Mouse (Mus musculus) fat pad, adult 2 months (tissue): ENCODE measurements around the gene Ckm.

ENCODE experiments used
- DNase-seq: peaks from one replicate; pipeline ENCODE4 v3.0.0-alpha.2; 2011; ENCODE audit warnings: low read depth, low spot score; ENCODE audit errors: extremely low read depth

The Ckm gene

GRCm38 (mm10) chr7:19404476-19404875 lies at the start of gene Ckm:
Gene Ckm, plus strand, starts transcription at chr7:19404776.
- no peak for DNase-seq

DNA sequence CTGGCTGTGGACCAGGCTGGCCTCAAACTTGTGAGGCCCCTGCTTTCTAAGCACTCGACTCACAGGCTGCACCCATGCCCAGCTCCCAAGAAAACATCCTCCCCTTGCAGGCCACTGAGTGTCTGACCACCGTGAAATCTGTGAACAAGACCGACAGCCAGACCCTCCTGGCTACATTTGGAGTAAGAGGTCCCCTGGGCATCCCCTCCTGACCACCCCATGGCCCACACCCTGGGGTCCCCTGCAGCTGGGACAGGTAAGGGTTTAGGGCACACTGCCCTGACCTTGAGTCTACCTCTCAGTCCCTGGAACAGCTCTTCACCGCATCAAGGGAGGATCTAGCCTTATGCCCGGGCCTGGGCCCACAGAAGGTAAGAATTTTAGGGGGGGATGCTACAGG lies 49.6 kb upstream of the Ckm start:
- DNase-seq, result no peak

- no peak for DNase-seq
Measured at GRCm38 (mm10) chr7:19356311-19356710, 48.3 kb upstream of the Ckm start.

DNA sequence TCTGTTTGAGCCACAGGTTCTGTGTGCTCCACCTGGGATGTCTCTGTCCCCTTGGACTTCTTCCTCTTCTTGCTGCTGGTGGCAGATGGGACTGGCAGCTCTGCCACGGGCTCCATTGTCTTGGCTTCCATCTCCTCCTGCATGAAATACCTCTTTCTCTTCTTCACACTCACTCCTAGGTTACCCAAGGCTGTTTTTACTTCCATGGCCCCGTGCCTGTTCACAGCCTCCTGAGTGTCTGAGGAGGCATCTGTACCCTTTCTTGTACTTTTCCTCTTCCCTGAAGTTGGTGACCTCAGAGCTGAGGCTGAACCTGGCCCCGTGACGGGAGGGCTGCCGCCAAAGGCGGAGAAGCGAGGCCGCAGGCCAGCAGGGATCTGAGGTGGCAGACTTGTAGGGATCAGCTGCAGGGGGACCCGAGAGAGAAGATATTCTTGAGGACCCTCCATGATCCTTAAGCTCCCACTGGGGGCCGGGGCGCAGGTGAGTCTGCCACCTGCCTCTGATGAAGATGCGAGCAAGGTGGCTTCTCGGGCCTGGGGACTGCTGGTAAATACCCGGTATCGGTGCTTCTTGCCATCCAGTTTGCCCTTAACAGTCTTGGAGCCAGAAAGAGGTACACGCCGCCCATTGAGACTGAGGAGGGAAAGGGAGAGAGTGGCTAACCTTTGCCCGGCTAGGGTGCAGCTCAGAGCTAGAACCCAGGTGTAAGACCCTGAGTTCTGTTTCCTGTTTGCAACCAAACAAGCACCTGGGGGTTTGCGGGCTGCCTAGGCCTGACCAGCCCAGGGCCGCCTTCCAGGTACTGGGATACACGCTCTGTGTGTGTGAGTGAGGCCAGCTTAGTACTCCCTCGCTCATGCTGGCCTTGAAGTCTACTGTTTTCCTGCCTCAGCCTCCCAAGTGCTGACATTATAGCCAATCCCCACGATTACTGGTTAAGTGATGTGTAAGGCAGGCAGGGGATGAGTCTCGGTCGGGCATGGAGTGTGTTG lies 46.9 kb upstream of the Ckm start:
- no peak for DNase-seq

- no peak for DNase-seq
Measured at GRCm38 (mm10) chr7:19358634-19359033, 45.9 kb upstream of the Ckm start.

GRCm38 (mm10) chr7:19359299-19359891 lies 45.2 kb upstream of the Ckm start, which contains the start of the genes Cd3eap and Ppp1r13l:
Gene Cd3eap, minus strand, starts transcription at chr7:19359483.
Gene Ppp1r13l, plus strand, starts transcription at chr7:19359749.
- no peak for DNase-seq

- DNase-seq, result no peak
Measured at GRCm38 (mm10) chr7:19359892-19360641, 44.5 kb upstream of the Ckm start.

DNA sequence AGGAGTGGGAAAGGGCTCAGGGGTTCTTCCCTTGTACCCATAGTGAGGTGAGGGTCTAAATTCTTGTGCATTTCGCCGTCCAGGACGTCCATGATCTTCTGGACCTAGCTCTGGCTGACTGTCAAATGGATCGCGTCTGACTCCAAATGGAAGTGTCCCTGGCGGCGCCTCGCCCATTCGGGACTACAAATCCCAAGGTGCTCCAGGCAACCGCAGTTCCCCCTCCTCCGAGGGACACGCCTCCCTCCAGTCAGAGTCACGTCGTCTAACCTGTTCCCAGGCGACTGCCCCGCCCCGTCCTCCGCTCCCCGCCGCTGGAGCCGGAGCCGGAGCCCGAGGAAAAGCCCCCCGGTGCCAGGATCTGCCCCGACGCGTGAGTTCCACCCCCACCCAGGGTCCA lies 43.6 kb upstream of the Ckm start:
- no peak for DNase-seq

- DNase-seq, result no peak
Measured at GRCm38 (mm10) chr7:19361720-19362119, 42.9 kb upstream of the Ckm start.

GRCm38 (mm10) chr7:19362276-19362675 lies 42.3 kb upstream of the Ckm start:
- no peak for DNase-seq

GRCm38 (mm10) chr7:19363881-19364280 lies 40.7 kb upstream of the Ckm start:
- DNase-seq, result no peak

DNA sequence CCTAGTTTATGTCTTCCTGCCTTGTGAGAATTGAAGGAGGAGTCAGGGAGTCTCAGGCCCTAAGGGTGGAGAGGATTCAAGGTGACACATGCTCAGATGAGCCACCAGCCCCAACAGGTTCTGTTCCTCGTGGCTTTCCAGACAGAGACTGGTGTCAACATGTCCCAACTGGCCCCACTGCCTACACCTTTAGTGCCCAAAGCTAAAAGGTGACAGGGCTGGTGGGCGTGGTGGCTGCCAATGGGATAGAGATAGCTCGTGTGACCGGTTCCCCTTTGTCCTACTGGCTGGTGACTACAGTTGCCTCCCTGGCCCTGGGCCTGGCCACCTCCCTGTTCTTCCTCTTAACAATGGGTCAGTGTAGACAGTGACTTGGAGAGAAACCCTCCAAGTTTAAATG lies 39.2 kb upstream of the Ckm start:
- DNase-seq, result peak; percentile 98

DNA sequence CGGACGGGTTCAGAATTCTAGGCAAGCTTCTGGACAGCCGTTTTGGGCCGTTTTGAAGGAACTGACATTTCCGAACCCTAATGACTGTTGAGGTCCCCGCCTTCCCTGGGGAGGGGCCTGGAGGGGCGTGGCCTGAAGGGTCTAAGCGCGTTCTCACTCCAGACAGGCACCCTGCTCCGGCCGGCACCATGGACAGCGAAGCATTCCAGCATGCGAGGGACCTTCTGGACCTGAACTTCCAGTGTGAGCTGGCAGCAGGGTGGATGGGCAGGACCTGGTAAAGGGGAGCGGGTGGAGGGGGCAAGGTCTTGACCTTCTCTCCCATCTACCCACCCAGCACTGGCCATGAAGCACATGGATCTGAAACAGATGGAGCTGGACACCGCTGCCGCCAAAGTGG lies 36.2 kb upstream of the Ckm start:
- no peak for DNase-seq

DNA sequence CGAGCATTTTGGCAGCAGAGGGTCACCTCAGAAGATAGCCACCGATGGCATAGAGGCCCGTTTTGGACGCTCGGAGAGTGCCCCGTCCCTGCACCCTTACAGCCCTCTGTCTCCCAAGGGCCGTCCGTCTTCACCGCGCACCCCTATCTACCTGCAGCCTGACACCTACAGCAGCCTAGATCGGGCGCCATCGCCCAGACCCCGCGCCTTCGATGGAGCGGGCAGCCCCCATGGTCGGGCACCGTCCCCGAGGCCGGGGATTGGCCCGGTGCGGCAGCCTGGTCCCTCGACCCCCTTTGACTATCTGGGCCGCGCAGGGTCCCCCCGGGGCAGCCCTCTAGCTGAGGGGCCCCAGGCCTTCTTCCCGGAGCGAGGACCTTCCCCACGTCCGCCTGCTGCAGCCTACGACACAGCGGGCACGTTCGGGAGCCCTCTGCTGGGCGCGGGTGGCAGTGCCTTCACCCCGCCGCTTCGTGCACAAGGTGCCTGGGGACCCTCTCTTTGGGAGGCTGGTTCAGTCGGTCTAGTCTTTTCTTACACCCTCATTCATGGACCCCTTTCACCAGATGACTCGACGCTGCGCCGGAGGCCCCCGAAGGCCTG lies 34.7 kb upstream of the Ckm start:
- no peak for DNase-seq

GRCm38 (mm10) chr7:19373367-19373766 lies 31.2 kb upstream of the Ckm start:
- no peak for DNase-seq

DNA sequence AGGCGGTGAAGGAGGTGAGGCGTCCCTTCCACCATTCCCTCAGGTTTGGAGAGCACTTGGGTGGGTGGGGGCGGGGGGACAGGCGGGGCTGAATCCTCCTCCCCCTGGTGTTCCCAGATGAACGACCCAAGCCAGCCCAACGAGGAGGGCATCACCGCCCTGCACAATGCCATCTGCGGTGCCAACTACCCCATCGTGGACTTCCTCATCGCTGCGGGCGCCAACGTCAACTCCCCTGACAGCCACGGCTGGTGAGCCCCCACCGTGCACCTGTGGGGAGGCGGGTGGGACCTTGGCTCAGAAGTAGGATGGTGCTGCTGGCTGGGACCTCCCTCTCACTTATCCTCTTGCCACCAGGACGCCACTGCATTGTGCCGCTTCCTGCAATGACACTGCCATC lies 29.2 kb upstream of the Ckm start:
- no peak for DNase-seq

DNA sequence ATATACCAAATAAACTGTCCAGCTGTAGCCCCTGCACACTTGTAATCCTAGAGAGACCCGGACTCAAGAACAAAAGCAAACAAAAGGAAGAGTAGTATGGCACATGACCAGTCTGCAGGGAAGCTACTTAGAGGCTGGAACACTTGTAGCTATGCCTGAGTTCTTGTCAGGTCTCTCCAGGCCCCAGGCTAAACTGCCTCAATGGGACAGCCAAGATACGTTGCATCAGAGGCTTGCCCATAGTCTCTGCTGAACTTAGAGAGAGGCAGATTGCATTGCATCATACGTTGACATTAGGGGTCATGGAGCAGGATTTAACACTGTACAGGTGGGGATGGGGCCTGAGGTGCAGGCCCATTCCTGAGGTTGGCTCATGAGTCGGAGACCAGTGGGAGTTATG lies 28.6 kb upstream of the Ckm start:
- no peak for DNase-seq

DNA sequence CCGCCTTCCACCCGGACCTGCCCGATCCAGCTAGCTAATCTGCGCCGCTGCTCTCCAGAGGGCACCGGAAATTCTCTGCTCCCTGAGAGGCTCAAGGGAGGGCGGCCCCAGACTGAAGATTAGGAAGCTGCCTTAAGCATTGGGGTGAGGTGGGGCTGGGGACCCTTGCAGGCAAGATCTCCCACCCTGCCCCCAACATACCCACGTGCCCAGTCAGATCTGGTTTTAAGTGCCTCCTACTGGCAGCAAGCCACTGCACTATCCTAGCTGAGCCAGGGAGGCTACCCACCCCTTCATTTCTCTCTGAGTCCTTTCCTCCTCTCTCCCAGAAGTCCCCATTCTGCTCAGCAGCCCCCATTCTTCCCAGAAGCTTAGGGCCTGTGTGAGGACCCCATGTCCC lies 26.5 kb upstream of the Ckm start:
- no peak for DNase-seq

GRCm38 (mm10) chr7:19381377-19382165 lies 23.0 kb upstream of the Ckm start, which contains the start of gene Ercc2:
Gene Ercc2, plus strand, starts transcription at chr7:19382010.
- peak; percentile 92 for DNase-seq

DNA sequence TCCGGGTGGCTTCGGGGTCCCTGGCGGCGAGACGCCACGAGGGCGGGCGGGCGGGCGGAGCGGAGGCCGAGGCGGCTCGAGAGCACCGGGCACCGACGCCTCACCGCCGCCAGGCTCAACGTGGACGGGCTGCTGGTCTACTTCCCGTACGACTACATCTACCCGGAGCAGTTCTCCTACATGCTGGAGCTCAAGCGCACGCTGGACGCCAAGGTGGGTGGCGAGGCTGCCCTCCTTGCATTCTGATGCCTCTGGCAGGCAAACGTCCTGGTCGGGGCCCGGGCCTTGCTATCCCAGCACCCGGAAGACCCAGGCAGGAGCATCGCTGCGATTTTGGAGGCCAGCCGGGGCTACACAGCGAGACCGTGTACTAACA lies 22.4 kb upstream of the Ckm start:
- no peak for DNase-seq
